Mouse (Mus musculus) brain, embryonic 18.5 days (tissue): ENCODE data around the gene Slc22a2.
"Not testable (repeated sequence)": the region's sequence is repeated elsewhere in the genome, so short reads cannot be mapped to it uniquely, and the experiment has no call there.

Source experiments
- DNase-seq: peaks from one replicate; pipeline ENCODE4 v3.0.0-alpha.2; 2012; ENCODE audit warnings: low read depth, low spot score

The Slc22a2 gene

DNA sequence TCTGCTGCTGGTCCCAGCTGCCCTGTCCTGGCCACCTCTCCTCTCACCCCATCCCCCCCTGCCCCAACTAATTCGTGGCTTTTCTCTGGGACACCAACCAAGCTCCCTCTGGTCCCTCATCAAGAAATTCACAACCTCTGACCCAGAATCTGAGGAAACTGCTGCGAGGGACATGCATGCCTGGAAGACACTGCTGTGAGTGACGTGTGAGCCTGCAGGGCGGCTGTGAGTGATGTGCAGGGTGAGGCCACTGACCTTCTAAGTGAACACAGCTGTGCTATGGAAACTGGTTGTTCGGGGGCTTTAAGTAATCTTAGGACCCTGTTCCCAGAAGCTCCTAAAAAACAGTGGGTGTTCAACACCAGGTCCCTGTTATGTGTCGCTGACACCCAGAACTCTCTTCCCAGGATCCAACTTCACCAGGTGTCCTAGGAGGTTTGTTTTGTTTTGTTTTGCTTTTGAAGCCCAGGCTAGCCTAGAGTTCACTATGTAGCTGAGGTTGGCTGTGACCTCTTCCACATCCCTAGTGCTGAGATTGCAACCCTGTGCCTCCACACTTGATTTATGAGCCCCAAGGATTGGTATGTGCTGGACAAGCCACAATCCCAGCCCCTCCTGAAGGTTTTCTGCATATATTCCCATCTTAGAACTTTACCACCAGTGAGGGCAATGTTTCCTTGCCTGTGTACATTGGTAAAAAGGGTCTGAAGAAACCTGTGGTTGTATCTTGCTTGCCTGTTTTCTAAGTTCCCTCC is 47.2 kb downstream of the Slc22a2 start:
- DNase-seq, result no peak

GRCm38 (mm10) chr17:12631771-12632600 is 48.1 kb downstream of the Slc22a2 start:
- DNase-seq, result no peak

DNA sequence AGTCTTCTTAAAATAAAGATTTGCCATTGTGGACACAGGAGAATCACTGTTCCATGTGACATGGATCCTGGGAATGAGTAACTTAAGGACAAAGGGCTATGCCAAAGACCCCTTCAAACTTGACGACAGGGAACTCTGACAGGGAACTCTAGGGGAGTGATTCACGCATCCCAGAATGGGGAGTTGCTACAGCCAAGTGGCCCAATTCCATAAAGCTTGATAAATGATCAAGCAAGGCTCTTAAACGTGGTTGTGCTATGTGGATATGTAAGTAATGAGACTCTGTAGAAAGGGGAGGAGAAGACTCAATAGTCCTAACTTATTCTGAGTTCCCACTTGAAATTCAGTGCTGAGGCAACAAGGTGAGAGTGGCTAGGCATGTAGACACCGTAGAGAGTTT is 50.9 kb downstream of the Slc22a2 start:
- no peak for DNase-seq

DNA sequence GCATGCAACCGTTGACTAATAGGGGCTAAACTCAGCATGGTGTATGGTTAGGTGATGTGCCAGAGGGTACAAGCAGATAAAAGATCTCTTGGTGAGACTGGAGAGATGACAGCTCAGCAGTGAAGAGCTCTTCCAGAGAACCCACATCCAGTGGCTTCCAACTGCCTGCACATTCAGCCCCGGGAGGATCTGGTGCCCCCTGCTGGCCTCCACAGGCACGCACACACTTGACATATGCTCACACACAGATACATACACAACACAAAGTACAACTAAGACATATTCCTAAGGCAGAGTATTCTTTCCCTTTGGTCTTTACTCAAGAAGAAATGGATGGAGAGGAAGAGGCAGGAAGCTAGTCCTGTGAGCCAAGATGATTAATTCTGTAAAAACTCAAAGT is 55.7 kb downstream of the Slc22a2 start:
- DNase-seq, result no peak

DNA sequence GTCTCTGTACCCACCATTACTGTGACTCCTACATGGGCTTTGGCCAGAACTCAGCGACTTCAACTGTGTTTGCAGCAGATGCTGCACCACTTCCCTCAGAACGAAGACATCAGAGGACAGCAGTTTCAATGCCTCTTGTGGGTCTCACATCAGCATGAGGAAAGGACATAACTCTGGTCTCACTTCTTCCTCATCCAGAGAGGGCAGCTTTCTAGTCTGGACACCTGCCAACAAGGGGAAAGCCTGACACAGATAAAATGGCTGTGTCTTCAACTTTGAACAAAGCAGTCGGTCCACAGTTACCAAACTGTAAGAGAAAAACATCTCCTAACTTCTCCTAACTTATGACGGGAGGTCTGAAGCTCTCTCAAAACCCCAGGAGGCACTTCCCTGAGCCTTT is 57.2 kb downstream of the Slc22a2 start:
- DNase-seq, result no peak

GRCm38 (mm10) chr17:12645461-12645860 is 61.5 kb downstream of the Slc22a2 start:
- DNase-seq, result no peak

- DNase-seq, result no peak
Measured at GRCm38 (mm10) chr17:12652604-12653003, 68.7 kb downstream of the Slc22a2 start.

GRCm38 (mm10) chr17:12654061-12654460 is 70.1 kb downstream of the Slc22a2 start:
- DNase-seq, result no peak

DNA sequence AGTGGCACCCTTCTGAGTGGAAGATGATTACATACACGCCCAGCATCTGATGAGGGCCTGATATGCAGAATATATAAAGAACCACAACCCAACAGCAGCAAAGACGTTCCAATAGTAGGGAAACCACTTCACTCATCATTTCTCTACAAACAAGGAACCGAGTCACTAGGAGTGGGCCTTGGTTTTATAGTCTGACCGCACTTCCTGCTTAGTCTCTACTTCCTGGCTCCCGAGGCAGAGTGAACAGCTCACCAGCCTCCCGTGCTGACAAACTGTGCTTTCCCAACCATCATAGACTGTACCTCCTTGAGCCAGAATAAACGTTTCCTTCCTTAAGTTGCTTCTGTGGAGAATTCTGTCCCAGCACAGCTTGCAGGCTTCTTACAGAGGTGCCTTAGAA is 71.9 kb downstream of the Slc22a2 start:
- DNase-seq, result no peak

- DNase-seq, result no peak
Measured at GRCm38 (mm10) chr17:12658784-12659183, 74.9 kb downstream of the Slc22a2 start.

GRCm38 (mm10) chr17:12659233-12659632 is 75.3 kb downstream of the Slc22a2 start:
- DNase-seq, result no peak

DNA sequence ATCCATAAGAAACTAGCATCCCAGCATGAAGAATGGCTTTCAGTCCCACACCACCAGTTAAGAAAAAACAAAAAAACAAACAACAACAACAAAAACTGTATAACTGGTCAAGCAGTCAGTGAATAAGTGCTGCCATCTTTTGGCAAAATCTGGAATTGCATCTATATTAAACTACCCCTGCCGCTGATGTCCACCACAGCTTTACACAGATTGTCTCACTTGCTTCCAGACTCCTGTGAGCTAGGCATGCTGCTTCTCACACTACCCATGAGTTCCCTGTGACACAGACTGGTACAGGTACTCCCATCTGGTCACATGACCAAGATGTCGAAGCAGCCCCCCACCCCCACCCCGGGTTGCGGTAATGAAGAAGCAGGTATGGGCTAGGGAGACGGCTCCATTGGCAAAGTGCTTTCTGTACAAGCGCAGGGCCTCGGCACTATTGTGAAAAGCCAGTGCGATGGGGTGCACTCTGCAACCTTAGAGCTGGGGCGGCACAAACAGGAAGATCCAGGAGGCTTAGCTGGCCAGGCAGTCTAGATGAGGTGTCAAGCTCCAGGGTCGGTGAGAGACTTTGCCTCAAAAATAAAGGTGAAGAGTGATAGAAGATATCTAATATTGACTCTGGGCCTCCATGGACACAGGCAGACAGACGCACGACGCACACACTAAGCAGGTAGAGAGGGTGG is 76.8 kb downstream of the Slc22a2 start:
- no peak for DNase-seq

GRCm38 (mm10) chr17:12664156-12664555 is 80.2 kb downstream of the Slc22a2 start:
- DNase-seq, result no peak

DNA sequence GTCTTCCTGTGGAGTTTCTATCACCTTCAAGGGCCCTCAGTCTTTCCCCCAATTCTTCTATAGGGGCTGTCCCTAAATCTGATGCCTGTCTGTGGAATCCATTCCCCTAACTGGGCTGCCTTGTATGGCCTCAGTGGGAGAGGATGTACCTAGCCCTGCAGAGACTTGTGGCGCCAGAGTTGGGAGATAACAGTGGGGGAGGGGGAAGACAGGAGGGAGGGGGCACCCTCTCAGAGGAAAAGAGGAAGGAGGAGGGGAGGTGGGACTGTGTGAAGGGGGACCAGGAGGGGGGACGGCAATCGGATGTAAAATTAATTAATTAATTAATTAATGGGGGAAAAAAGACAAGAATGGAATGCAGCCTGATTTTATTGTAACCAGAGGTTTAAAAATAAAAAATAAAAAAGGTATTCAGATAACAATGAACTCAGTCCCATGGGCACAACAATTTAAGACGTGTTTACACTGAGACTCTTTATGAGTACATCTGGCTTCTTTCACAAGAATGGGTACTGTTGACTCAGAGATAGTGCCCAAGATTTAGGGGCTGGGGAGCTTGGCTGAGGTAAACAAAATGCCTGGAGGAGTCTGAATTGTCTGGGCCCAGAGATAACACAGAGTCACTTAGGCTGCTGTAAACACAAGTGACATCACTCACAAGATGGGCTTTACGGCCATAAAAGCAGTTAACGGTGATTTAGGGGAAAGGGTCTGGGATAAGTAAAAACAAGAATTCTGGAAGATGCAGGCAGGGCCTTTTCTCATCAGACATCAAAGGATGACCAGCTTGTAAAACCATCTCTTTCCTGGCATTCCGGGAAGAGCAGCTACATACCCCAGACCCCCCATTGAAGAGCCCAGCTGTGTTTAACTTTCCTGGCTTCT is 84.8 kb downstream of the Slc22a2 start:
- DNase-seq, result no peak

DNA sequence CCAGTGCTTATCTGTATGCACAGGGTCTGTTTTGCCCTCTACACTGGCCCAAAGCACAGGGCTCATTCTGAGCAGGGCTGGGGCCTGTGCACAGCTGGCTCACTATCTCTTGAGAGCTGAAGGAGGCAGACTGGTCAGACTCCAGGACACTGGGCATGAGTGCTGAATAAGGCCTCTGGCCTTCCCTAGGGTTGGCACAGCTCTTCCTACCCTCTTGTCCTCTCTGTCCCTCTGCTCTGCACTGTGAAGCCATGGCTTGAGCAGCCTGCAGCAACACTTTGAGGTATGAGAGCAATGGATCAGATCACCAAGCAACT is 85.4 kb downstream of the Slc22a2 start:
- DNase-seq, result no peak

- DNase-seq, result no peak
Measured at GRCm38 (mm10) chr17:12671029-12671605, 87.2 kb downstream of the Slc22a2 start.

DNA sequence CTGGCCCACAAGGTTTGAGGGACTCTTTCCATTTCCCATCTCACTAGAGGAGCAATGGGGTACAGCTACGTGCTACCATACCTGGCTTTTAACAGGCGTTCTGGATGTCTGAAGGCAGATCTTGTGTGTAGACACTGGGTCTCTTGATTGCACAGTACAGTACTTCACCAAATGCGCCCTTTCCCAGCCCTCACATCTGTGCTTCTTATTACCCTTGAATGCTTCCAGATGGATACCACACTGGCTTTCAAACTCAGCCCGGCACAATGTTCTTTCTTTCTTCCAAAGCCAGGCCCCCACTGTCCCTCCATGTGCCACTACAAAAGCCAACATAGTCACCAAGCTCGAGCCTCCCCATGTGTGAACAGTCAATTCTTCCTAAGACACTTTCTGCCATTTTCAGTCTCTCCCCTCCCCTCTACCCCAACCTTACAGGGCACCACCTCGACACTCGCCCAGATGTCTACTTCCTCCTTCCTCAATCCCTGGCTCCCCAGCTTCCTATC is 88.4 kb downstream of the Slc22a2 start:
- no peak for DNase-seq

GRCm38 (mm10) chr17:12673871-12674270 is 89.9 kb downstream of the Slc22a2 start:
- DNase-seq, result no peak

- DNase-seq, result not testable (repeated sequence)
Measured at GRCm38 (mm10) chr17:12674980-12675379, 91.0 kb downstream of the Slc22a2 start.

DNA sequence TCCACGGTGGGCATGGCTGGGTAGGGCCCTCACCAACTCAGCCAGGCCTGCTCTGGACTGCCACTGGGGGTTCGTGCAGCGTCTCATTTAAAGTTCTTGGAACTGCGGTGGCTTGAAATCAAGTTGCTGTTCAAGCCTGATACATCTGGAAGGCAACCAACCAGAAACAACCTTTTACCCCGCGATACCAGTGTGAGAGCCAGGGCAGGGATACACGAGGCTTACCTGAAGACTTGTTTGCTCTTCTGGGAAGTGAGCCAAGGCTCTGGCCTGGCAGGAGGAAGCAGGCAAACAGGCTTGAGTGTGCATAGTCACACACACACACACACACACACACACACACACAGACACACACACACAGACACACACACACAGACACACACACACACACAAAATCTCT is 91.7 kb downstream of the Slc22a2 start, which contains the start of gene Slc22a1:
Slc22a1 (minus strand) TSS at position 184 of the 400 bp plus-strand sequence.
- DNase-seq, result no peak

GRCm38 (mm10) chr17:12677139-12677538 is 93.2 kb downstream of the Slc22a2 start:
- no peak for DNase-seq
